Mouse (Mus musculus) midbrain, embryonic 13.5 days (tissue): ENCODE data around the gene R3hdm2. TPM values are rescaled to one million over a fixed set of nuclear protein-coding genes. Genes with fewer than 3 reads are reported as not detected.

Experiments used
- ATAC-seq: fragments of 200-750 bp; cut with Nextera tagmentation; 2 replicates; pipeline ENCODE4 v1.8.0; 2017; ENCODE audit warnings: mild to moderate bottlenecking, moderate TSS enrichment, moderate library complexity
- H3K27ac ChIP-seq: fragments of 300-500 bp; sonication (generic); 2 replicates; pipeline ENCODE4 v1.5.1; 2015; ENCODE audit warnings: inconsistent platforms, mild to moderate bottlenecking, moderate library complexity
- H3K27me3 ChIP-seq: fragments of 300-500 bp; sonication (generic); 2 replicates; pipeline ENCODE4 v1.6.1; 2015; ENCODE audit warnings: mild to moderate bottlenecking, inconsistent platforms
- H3K36me3 ChIP-seq: fragments of 300-500 bp; sonication (generic); 2 replicates; pipeline ENCODE4 v1.6.1; 2015; ENCODE audit warnings: mild to moderate bottlenecking, inconsistent platforms
- H3K4me1 ChIP-seq: fragments of 300-500 bp; sonication (generic); replicated peaks from 2 replicates; pipeline ENCODE4 v1.6.1; 2015; ENCODE audit warnings: inconsistent platforms
- H3K4me2 ChIP-seq: fragments of 300-500 bp; sonication (generic); replicated peaks from 2 replicates; pipeline ENCODE4 v1.6.1; 2015; ENCODE audit warnings: moderate library complexity, mild to moderate bottlenecking, inconsistent platforms
- H3K4me3 ChIP-seq: fragments of 300-500 bp; sonication (generic); replicated peaks from 2 replicates; pipeline ENCODE4 v1.5.1; 2015; ENCODE audit warnings: mild to moderate bottlenecking, inconsistent platforms
- H3K9ac ChIP-seq: fragments of 300-500 bp; sonication (generic); replicated peaks from 2 replicates; pipeline ENCODE4 v1.6.1; 2015; ENCODE audit warnings: mild to moderate bottlenecking, inconsistent platforms
- H3K9me3 ChIP-seq: fragments of 300-500 bp; sonication (generic); 2 replicates; pipeline ENCODE4 v1.6.1; 2016; ENCODE audit warnings: mild to moderate bottlenecking, inconsistent platforms
- WGBS: fragments of 180-500 bp; shearing (Covaris S2); methylation state at CpG from one replicate; pipeline ENCODE4 v1.1.7; 2015; 5-methylcytosine and 5-hydroxymethylcytosine counted together
- polyA plus RNA-seq: library from polyadenylated mRNA; unstranded; fragments of >200 nt; fragmentation: Nextera tagmentation; extraction: Ambion mirVana; gene quantifications from 2 replicates; pipeline ENCODE4 v1.2.1, GENCODE M21; 2015

The R3hdm2 gene
- polyA plus RNA-seq, 1 experiment from 2014 or later, result 36.1 TPM

DNA sequence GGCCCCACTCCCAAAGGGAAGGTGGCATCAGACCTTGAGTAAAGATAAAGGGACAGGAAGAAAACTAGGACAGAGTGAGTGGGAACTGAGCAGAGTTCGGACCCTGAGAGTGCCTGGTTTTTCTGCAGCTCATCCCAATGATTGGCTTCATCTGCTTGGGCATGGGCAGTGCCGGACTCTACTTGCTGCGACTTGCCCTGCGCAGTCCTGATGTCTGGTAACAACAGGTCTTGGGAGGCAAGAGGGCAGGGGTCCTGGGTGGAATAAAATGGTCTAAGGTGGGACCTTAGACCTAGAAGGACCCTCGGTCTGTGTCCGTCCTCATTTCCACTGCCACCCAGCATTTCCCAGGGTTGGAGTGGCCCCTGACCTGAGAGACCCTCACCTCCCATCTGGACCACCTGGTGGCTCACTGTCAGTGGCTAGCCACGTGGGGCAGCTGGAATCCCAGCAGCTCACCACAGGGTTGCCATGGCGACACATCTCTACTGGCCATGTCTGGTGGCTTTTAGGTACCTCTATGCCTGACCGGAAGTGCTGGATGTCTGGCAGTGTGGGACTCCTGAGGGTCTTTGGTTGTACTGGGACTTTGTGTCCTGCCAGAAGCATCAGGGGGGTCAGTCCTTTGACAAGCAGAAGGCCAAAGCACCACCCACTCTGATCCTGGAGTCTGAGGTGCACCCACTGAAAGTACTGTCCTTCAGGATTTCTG is 135.3 kb downstream of the R3hdm2 start:
- WGBS, result 24% methylated on average over 9 of the region's 9 CpGs
- Histone ChIP-seq H3K36me3 (peaks cover 22% of the 10 kb centered on the region), H3K4me1 (peaks cover 72% of the 10 kb centered on the region), H3K9me3 (no peaks in the 10 kb centered on the region), H3K27me3 (peaks cover 49% of the 10 kb centered on the region), H3K4me2 (no peak overlapping the region; the same call in 1 of the 2 replicates), H3K9ac (0 out of 2 replicates have a peak overlapping the region, but pooled peaks have one; percentile 16), H3K27ac (no peak overlapping the region), H3K4me3 (no peak overlapping the region)
- ATAC-seq, result no peak

DNA sequence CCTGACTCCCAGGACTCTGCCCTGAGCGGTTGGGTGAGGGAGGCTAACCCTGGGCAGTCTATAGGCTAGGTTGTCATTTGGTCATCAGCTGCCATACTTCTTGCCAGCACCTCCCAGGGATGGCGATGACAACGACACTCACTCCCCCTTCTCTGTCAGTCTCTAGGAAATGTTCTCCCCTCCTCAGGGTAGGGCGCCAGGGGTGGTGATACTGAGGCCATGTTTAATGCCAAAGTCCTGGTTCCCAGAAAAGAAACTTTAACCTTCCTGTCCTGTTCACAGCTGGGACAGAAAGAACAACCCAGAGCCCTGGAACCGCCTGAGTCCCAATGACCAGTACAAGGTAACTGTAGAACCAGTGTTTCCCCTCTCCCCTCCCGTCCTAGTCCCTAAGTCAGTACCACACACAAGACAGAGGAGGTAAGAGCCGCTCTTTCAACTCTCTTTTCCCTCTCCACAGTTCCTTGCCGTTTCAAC is 135.9 kb downstream of the R3hdm2 start:
- H3K9me3 ChIP-seq, result no peaks in the 10 kb centered on the region
- WGBS, result 17% methylated on average over 8 of the region's 8 CpGs
- H3K27ac ChIP-seq, result peak overlapping the region; percentile 6; the same call in 1 of the 2 replicates
- no peak overlapping the region for H3K4me3 ChIP-seq
- 0 out of 2 replicates have a peak overlapping the region, but pooled peaks have one; percentile 16 for H3K9ac ChIP-seq
- H3K36me3 ChIP-seq, result peaks cover 22% of the 10 kb centered on the region
- no peak for ATAC-seq
- peaks cover 72% of the 10 kb centered on the region for H3K4me1 ChIP-seq
- H3K4me2 ChIP-seq, result peak overlapping the region; percentile 42
- H3K27me3 ChIP-seq, result peaks cover 54% of the 10 kb centered on the region

DNA sequence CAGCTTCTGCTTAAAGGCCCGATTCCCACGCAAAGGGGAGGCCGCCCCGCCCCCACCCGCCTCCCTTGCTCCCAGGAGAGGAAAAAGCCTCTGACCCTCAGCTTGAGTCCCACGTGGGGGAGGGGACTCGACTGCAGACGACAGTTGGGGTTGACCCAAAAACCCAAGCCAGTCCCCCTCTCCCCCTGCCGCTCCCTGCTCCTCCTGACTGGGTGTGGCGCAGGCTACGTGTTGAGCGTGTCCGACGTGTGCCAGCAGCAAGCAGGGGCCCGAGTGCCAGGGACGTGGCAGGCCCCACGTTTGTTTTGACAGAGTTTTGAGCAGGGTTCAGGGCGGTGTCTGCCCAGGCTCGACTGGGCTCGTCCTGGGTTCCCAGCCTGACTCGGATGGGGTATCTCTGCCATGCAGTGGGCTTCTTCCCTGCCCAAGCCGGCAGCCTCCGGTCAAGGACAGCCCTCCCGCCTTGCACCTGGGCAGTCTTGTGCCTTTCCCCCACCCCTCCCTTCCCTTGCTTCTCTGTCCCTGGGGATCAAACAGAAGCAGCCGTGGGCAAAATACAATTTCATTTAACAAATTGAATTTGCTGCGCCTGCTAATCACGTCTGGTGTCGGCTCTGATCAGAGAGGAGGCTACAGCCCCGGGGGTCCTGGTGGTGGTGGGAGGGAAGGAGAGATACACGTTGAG is 136.6 kb downstream of the R3hdm2 start:
- peaks cover 54% of the 10 kb centered on the region for H3K27me3 ChIP-seq
- H3K9ac ChIP-seq, result no peak overlapping the region; the same call in 1 of the 2 replicates
- H3K27ac ChIP-seq, result no peak overlapping the region
- H3K4me3 ChIP-seq, result no peak overlapping the region
- H3K9me3 ChIP-seq, result no peaks in the 10 kb centered on the region
- 6% methylated on average over 30 of the region's 30 CpGs for WGBS
- H3K4me1 ChIP-seq, result peaks cover 72% of the 10 kb centered on the region
- no peak for ATAC-seq
- H3K36me3 ChIP-seq, result peaks cover 22% of the 10 kb centered on the region
- H3K4me2 ChIP-seq, result peak overlapping the region; percentile 42

DNA sequence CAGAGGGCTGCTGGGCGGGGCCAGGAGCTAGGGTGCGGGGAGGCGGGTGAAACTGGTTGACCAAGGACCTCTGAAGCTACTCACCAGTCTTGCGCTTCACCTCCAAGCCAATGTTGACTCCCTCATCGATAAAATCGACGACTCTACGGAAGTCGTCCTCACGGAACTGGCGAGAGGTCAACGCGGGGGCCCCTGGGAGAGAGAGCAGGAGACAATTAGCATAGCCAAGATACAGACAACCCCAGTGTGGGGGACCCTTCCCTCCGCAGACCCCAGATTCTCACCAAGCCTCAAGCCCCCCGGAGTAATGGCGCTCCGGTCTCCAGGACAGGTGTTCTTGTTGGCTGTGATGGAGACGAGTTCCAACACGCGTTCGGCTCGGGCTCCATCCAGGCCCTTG is 137.8 kb downstream of the R3hdm2 start:
- Histone ChIP-seq H3K4me2 (no peak overlapping the region), H3K9ac (no peak overlapping the region), H3K4me1 (peaks cover 65% of the 10 kb centered on the region), H3K27me3 (peaks cover 54% of the 10 kb centered on the region), H3K36me3 (peaks cover 22% of the 10 kb centered on the region), H3K4me3 (no peak overlapping the region), H3K27ac (no peak overlapping the region), H3K9me3 (no peaks in the 10 kb centered on the region)
- WGBS, result 95% methylated on average over 22 of the region's 22 CpGs
- ATAC-seq, result no peak

DNA sequence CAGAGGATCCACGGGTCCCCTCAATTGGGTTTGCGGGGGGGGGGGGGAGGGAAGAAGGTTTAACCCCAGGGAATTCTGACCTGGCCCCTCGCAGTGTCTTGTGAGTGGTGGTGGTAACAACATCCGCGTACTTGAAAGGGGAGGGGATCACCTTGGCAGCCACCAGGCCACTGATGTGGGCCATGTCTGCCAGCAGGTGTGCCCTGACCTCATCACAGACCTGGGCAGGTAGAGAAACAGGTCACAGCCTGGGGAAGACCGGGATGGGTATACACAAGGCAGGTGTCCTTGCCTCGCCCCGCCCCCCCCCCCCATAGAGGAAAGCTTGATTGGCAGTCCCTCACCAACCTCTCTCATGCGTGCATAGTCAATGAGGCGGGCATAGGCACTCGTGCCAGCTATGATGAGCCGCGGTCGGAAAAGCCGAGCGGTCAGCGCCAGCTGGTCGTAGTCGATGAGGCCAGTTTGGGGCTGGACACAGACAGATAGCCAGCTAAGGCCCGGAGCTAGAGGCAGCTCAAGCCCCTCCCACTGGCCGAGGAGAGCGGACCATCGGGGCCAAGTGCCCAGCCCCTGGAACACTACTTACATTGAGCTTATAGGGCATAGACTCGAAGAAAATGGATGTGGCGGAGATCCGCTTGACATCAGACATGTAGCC is 139.0 kb downstream of the R3hdm2 start:
- 95% methylated on average over 25 of the region's 26 CpGs for WGBS
- H3K9ac ChIP-seq, result no peak overlapping the region
- H3K4me3 ChIP-seq, result no peak overlapping the region
- H3K27me3 ChIP-seq, result peaks cover 60% of the 10 kb centered on the region
- no peaks in the 10 kb centered on the region for H3K9me3 ChIP-seq
- H3K27ac ChIP-seq, result no peak overlapping the region
- no peak overlapping the region for H3K4me2 ChIP-seq
- no peak for ATAC-seq
- peaks cover 22% of the 10 kb centered on the region for H3K36me3 ChIP-seq
- peaks cover 55% of the 10 kb centered on the region for H3K4me1 ChIP-seq

DNA sequence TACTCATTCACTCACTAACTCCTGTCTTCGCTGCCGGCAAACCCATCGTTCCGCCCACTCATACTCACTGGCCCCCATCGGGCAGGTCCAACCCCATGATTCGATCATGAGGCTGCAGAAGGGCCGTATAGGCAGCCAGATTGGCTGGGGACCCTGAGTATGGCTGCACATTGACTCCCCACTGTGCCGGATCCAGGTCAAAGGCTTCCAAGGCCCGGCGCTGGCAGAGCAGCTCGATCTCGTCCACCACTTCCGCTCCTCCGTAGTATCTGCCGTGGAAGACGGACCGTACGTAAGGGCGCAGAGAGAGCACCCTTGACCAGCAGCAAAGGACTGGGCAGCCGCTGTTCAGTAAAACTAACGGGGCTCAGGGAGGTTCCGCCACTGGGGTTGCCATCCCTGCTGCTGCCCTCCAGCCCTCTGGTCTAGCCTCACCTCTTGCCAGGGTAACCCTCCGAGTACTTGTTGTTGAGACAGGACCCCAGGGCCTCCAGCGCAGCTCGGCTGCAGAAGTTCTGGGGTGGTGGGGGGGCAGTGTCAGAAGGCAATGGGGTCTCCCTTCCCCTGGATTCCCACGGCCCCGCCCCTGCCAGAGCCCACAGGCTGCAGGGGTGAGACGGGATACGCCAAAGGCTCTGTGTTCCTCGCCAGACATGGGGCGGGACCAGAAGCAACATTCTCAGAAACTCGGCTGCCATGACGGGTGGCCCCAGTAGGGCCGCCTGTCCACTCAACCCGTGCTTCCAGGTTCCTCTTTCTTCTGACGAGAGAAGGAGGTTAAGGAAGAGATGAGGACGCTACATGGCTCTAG is 140.0 kb downstream of the R3hdm2 start:
- ATAC-seq, result no peak
- Histone ChIP-seq H3K4me3 (no peak overlapping the region), H3K36me3 (peaks cover 22% of the 10 kb centered on the region), H3K9me3 (no peaks in the 10 kb centered on the region), H3K4me2 (0 out of 2 replicates have a peak overlapping the region, but pooled peaks have one; percentile 85), H3K9ac (no peak overlapping the region), H3K27me3 (peaks cover 60% of the 10 kb centered on the region), H3K4me1 (peaks cover 55% of the 10 kb centered on the region), H3K27ac (no peak overlapping the region)
- WGBS, result 94% methylated on average over 37 of the region's 37 CpGs

DNA sequence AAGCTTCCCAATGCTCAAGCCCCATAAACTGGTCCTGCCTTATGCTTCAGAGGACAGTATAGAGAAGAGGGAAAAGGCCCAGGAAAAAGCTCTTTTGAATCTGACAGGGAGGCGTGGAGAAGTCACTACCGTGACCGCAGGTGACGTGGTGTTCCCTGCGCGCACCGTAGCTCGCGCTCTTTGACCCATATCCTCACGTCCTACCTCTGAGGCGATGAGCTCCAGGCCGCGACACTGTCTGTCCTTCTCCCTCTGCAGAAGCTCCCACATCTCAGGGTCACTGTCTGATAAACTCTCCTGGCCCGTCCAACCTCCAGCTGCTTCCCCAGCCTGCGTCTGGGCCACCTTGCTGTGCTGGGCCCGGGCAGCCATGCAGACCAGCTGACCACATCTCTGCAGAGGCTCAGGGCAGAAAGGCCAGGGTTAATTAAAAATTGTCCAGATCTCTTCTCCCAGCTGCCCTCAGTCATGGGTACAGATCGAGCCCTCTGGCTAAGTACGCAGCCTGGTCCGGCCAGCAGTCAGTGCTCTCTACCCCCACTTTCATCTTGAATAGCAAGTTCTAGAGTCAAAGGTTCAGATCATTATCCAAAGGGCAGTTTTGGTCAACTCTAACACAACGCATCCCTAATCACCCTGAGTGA is 140.7 kb downstream of the R3hdm2 start:
- no peak for ATAC-seq
- H3K4me1 ChIP-seq, result peaks cover 55% of the 10 kb centered on the region

DNA sequence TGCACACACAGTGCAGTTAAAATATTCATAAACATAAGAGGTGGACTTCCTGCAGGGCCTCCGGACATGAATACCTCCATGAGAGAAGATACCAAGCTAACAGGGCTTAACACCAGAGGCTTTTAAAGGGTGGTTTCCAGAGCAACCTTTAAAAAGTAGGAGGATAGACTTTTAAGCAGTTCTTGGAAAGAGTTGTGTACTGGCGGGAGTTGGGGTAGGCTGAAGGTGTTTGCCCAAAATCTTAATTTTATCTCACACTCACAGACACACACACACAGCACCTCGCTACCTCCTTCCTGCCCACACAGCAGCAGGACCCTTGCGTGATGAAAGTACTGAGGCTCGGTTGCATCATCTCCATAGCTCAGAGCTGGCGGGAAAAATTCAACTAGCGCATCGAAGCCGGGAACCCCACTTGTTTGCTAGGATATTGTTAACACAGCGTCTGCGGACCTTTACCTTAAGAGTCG is 141.5 kb downstream of the R3hdm2 start:
- no peaks in the 10 kb centered on the region for H3K9me3 ChIP-seq
- peak overlapping the region; percentile 68 for H3K9ac ChIP-seq
- peaks cover 22% of the 10 kb centered on the region for H3K36me3 ChIP-seq
- H3K4me2 ChIP-seq, result peak overlapping the region; percentile 85
- peaks cover 60% of the 10 kb centered on the region for H3K27me3 ChIP-seq
- H3K4me3 ChIP-seq, result peak overlapping the region; percentile 54
- no peak for ATAC-seq
- 16% methylated on average over 12 of the region's 12 CpGs for WGBS
- peaks cover 55% of the 10 kb centered on the region for H3K4me1 ChIP-seq
- no peak overlapping the region for H3K27ac ChIP-seq

More for the DNA sequence above, 140.7 kb downstream of the R3hdm2 start:
- no peak overlapping the region for H3K9ac ChIP-seq
- peak overlapping the region; percentile 85 for H3K4me2 ChIP-seq
- peaks cover 22% of the 10 kb centered on the region for H3K36me3 ChIP-seq
- H3K27ac ChIP-seq, result no peak overlapping the region
- no peaks in the 10 kb centered on the region for H3K9me3 ChIP-seq
- WGBS, result 82% methylated on average over 20 of the region's 20 CpGs
- H3K27me3 ChIP-seq, result peaks cover 60% of the 10 kb centered on the region
- H3K4me3 ChIP-seq, result no peak overlapping the region; the same call in 1 of the 2 replicates

DNA sequence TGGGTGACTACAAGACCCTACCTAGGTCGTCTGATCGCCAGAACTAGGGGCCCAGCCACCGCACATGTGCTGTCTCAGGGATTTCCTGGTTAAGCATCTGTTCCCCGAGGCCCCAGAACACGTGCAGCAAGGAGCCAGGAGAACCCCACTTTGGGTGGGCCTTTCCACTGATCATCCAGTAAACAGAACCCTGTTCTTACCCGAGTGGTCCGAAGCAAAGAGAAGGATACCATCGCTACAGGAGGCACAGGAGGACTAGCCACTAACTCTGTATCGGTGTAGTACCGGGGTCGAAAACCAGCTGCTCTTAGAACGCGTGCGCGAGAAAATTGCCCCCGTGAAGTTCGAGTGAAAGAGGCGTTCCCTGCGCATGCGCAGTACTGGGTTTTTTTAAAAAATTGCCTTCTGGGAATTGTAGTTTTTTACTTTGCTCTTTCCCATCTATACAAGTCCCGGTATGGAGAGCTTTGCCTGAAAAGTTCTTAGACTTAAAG is 142.0 kb downstream of the R3hdm2 start, which contains the start of gene Shmt2:
TSS of gene Shmt2 (minus strand) at position 357 of the 494 bp plus-strand sequence.
- Histone ChIP-seq H3K9ac (peak within 1 kb of the TSS; percentile 68), H3K4me3 (peak within 1 kb of the TSS; percentile 54), H3K27me3 (peaks cover 60% of the 10 kb centered on the region), H3K27ac (no peak within 1 kb of the TSS), H3K4me1 (peaks cover 55% of the 10 kb centered on the region), H3K36me3 (peaks cover 22% of the 10 kb centered on the region), H3K4me2 (peak within 1 kb of the TSS; percentile 85), H3K9me3 (no peaks in the 10 kb centered on the region)
- peak; percentile 65 for ATAC-seq
- WGBS, result under 1% methylated on average over 21 of the region's 21 CpGs

DNA sequence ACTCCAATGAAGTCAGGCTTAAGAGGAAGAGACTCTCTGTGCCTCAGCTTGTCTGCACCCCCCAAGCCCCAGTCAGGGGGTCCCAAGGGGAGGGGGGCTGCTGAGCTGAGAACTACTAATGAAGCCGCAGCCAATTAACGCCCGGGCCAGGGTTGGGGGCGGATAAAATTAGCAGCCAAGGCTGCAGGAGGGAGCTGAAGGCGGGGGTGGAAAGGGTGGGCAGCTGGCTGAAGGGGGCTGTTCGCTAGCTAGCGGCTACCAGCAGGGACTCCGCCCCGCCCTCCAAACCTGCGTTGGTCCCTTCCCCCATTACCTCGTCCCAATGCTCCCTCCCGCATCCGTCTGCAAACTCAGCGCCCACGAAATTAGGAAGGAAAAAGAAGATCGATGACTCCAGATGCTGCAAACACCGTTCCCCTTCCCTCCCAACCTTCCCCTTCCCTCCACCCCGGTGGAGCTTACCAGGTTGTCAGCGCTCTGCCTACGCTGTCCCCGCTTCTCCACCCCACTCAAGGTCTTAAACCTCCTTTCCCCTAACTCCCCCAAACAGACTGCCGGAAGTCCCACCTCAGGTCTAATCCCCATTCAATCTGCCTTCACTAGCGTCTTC is 144.6 kb downstream of the R3hdm2 start:
- H3K9ac ChIP-seq, result peak overlapping the region; percentile 32
- H3K4me3 ChIP-seq, result peak overlapping the region; percentile 21
- peaks cover 76% of the 10 kb centered on the region for H3K4me1 ChIP-seq
- 0 out of 2 replicates have a peak, but pooled peaks cover 4% of the 10 kb centered on the region for H3K36me3 ChIP-seq
- no peaks in the 10 kb centered on the region for H3K9me3 ChIP-seq
- 1% methylated on average over 23 of the region's 23 CpGs for WGBS
- H3K27ac ChIP-seq, result peak overlapping the region; percentile 27
- H3K4me2 ChIP-seq, result peak overlapping the region; percentile 78
- ATAC-seq, result no peak
- H3K27me3 ChIP-seq, result peaks cover 69% of the 10 kb centered on the region
